In genomic region chr13:5802079-5802478, GRCm38 (mm10) we compare ENCODE assay signal across 9 mouse cellular contexts. TPM values are rescaled to one million over a fixed set of nuclear protein-coding genes. Genes with fewer than 3 reads are reported as not detected.
A peak's percentile ranks its signal among the peaks of the same experiment; 100 is the strongest.
DNase-seq lines count a peak whose midpoint lies in the region; ATAC-seq and TF ChIP-seq lines count a peak whose summit lies in the region.
"Had no signal": no experiment of that assay in that cellular context is flagged by ENCODE, and none has a peak within 500 bp of the region (broad histone marks: within the 10 kb centered on the region; RNA-seq: fewer than 3 reads in every experiment).

No protein-coding gene starts in this region.

- no peaks in the 10 kb centered on the region for H3K9me3 ChIP-seq in kidney, postnatal 0 days (replicated peaks; ENCODE audit: low read length)
- no peaks in the 10 kb centered on the region for H3K9me3 ChIP-seq in hindbrain, embryonic 12.5 days (replicated peaks)
- no peaks in the 10 kb centered on the region for H3K9me3 ChIP-seq in midbrain, embryonic 10.5 days (replicated peaks)
- H3K9me3 ChIP-seq: embryonic facial prominence, embryonic 12.5 days had no signal

- no peak overlapping the region for H3K9ac ChIP-seq in kidney, postnatal 0 days (ENCODE audit: low read depth, low read length)
- H3K9ac ChIP-seq in hindbrain, embryonic 12.5 days: no peak overlapping the region
- H3K9ac ChIP-seq: embryonic facial prominence, embryonic 12.5 days had no signal

- no peak for TF ChIP-seq CTCF in kidney, postnatal 0 days (IDR thresholded peaks at IDR 0.05; ENCODE audit: low read depth)

- H3K27ac ChIP-seq in kidney, postnatal 0 days: 0 out of 2 replicates have a peak overlapping the region, but pooled peaks have one; percentile 22
- H3K27ac ChIP-seq in hindbrain, embryonic 12.5 days: no peak overlapping the region
- no peak overlapping the region for H3K27ac ChIP-seq in midbrain, embryonic 10.5 days (replicated peaks)
- H3K27ac ChIP-seq: embryonic facial prominence, embryonic 12.5 days had no signal

- H3K4me1 ChIP-seq in kidney, postnatal 0 days (replicated peaks; ENCODE audit: insufficient read depth, low read length): peaks cover 5% of the 10 kb centered on the region
- H3K4me1 ChIP-seq in hindbrain, embryonic 12.5 days: 0 out of 2 replicates have a peak, but pooled peaks cover 2% of the 10 kb centered on the region
- H3K4me1 ChIP-seq in midbrain, embryonic 10.5 days: peaks cover 15% of the 10 kb centered on the region
- H3K4me1 ChIP-seq: embryonic facial prominence, embryonic 12.5 days had no signal

- no peaks in the 10 kb centered on the region for H3K27me3 ChIP-seq in kidney, postnatal 0 days (ENCODE audit: insufficient read depth, low read length)
- no peaks in the 10 kb centered on the region for H3K27me3 ChIP-seq in hindbrain, embryonic 12.5 days
- H3K27me3 ChIP-seq in midbrain, embryonic 10.5 days (ENCODE audit: low read depth, poor library complexity, severe bottlenecking): no peaks in the 10 kb centered on the region
- H3K27me3 ChIP-seq: embryonic facial prominence, embryonic 12.5 days had no signal

- no peak for ATAC-seq in kidney, postnatal 0 days (replicated peaks; ENCODE audit: low FRiP score, low read depth)
- no peak for ATAC-seq in hindbrain, embryonic 12.5 days (ENCODE audit: low FRiP score)

- DNase-seq in urinary bladder, postnatal 14 days (ENCODE audit: low spot score): peak; percentile 32
- no peak for DNase-seq in urinary bladder, postnatal 10 days (ENCODE audit: low spot score)
- DNase-seq in gastrocnemius, postnatal 25 days: peak; percentile 20
- DNase-seq in kidney, postnatal 0 days (ENCODE audit: low spot score): peak; percentile 47
- DNase-seq in yolk sac, embryonic 10.5 days (ENCODE audit: low spot score): peak; percentile 39
- no peak for DNase-seq in midbrain, embryonic 10.5 days (ENCODE audit: low spot score)
- DNase-seq: spleen, adult 18-20 months had no signal

- WGBS in kidney, postnatal 0 days: 31% methylated on average over 7 of the region's 7 CpGs
- whole genome bisulfite sequencing in hindbrain, embryonic 12.5 days: 54% methylated on average over 7 of the region's 7 CpGs
- WGBS in midbrain, embryonic 10.5 days: 70% methylated on average over 7 of the region's 7 CpGs

- no peaks in the 10 kb centered on the region for H3K36me3 ChIP-seq in kidney, postnatal 0 days (ENCODE audit: insufficient read depth, low read length)
- no peaks in the 10 kb centered on the region for H3K36me3 ChIP-seq in hindbrain, embryonic 12.5 days
- no peaks in the 10 kb centered on the region for H3K36me3 ChIP-seq in midbrain, embryonic 10.5 days
- H3K36me3 ChIP-seq: embryonic facial prominence, embryonic 12.5 days had no signal

- H3K4me3 ChIP-seq in kidney, postnatal 0 days (replicated peaks; ENCODE audit: low read depth, low read length): no peak overlapping the region
- no peak overlapping the region for H3K4me3 ChIP-seq in hindbrain, embryonic 12.5 days
- no peak overlapping the region for H3K4me3 ChIP-seq in midbrain, embryonic 10.5 days
- H3K4me3 ChIP-seq: embryonic facial prominence, embryonic 12.5 days had no signal

- H3K4me2 ChIP-seq in kidney, postnatal 0 days (ENCODE audit: low read length): no peak overlapping the region
- no peak overlapping the region for H3K4me2 ChIP-seq in hindbrain, embryonic 12.5 days (replicated peaks)
- H3K4me2 ChIP-seq: embryonic facial prominence, embryonic 12.5 days had no signal

RNA-seq across cellular contexts. Expression of gene Klf6, which starts 59.2 kb away (rescaled TPM):
- total RNA-seq in gastrocnemius, postnatal 25 days (2021): 10 to 100 TPM; 22.0 to 23.9 TPM
- polyA plus RNA-seq in kidney, postnatal 0 days (2015; fragmentation: Nextera tagmentation; extraction: Ambion mirVana): 50.3 and 62.0 TPM in 2 replicates
- 92.0 and 94.7 TPM in 2 replicates for polyA plus RNA-seq in hindbrain, embryonic 12.5 days (2016; fragmentation: Nextera tagmentation; extraction: Ambion mirVana)
- polyA plus RNA-seq in midbrain, embryonic 10.5 days (2016; fragmentation: Nextera tagmentation; extraction: Ambion mirVana): 53.5 and 63.0 TPM in 2 replicates

Comparison
In these comparisons a context has a peak if more than half of its experiments do, and no peak if none do; other contexts are left out.
1. DNase-seq: peak in urinary bladder, postnatal 14 days (single experiment), gastrocnemius, postnatal 25 days (single experiment), kidney, postnatal 0 days (single experiment) and yolk sac, embryonic 10.5 days (single experiment); none in urinary bladder, postnatal 10 days (single experiment) and midbrain, embryonic 10.5 days (single experiment).